Mouse (Mus musculus) MEL (cell line): ENCODE results near the gene Dstyk. TPM values are rescaled to one million over a fixed set of nuclear protein-coding genes. Genes with fewer than 3 reads are reported as not detected.
A peak's percentile ranks its signal among the peaks of the same experiment; 100 is the strongest.

Experiments
- DNase-seq: peaks from one replicate; pipeline ENCODE4 v3.0.0; 2011; ENCODE audit warnings: low read depth, low spot score
- H3K27ac ChIP-seq: 2 replicates; pipeline ENCODE4 v1.5.1; 2012; ENCODE audit warnings: low read depth, mild to moderate bottlenecking, control low read depth, low read length, moderate library complexity; ENCODE audit not compliant: control insufficient read depth
- H3K27me3 ChIP-seq, 2 experiments: fragments of 150-350 bp in 1 of 2; sonication (generic) in 1 of 2; 2 replicates each; pipeline ENCODE4 v1.6.1; 2012; ENCODE audit warnings: low read length in 2 of 2, mild to moderate bottlenecking in 2 of 2, improper control_type of control experiment in 1 of 2, moderate library complexity in 1 of 2; ENCODE audit not compliant: insufficient read depth in 2 of 2, control insufficient read depth in 1 of 2
- H3K36me3 ChIP-seq, 2 experiments: 2 replicates each; pipeline ENCODE4 v1.6.1; 2012 to 2014; ENCODE audit warnings: low read length in 2 of 2, improper control_type of control experiment in 1 of 2, inconsistent platforms in 1 of 2, mild to moderate bottlenecking in 1 of 2; ENCODE audit not compliant: insufficient read depth in 2 of 2, control insufficient read depth in 1 of 2
- H3K4me1 ChIP-seq, 2 experiments: fragments of 150-350 bp in 1 of 2; sonication (generic) in 1 of 2; 2 replicates each; pipeline ENCODE4 v1.6.1; 2012; ENCODE audit warnings: low read length in 2 of 2, improper control_type of control experiment in 1 of 2, mild to moderate bottlenecking in 1 of 2; ENCODE audit not compliant: insufficient read depth in 2 of 2, control insufficient read depth in 1 of 2
- H3K4me3 ChIP-seq, 2 experiments: fragments of 150-350 bp in 1 of 2; sonication (generic) in 1 of 2; 2 replicates each; pipeline ENCODE4 v1.5.1; 2012; ENCODE audit warnings: low read depth in 2 of 2, low read length in 2 of 2, mild to moderate bottlenecking in 2 of 2, moderate library complexity in 2 of 2, control low read depth in 1 of 2, improper control_type of control experiment in 1 of 2; ENCODE audit not compliant: control insufficient read depth in 1 of 2, insufficient read depth in 1 of 2
- H3K79me2 ChIP-seq: 2 replicates; pipeline ENCODE4 v1.6.1; 2012; ENCODE audit warnings: mild to moderate bottlenecking, low read length, moderate library complexity; ENCODE audit not compliant: control insufficient read depth, poor library complexity, insufficient read depth
- H3K9ac ChIP-seq: 2 replicates; pipeline ENCODE4 v1.6.1; 2012; ENCODE audit warnings: low read depth, mild to moderate bottlenecking, control low read depth, low read length, moderate library complexity; ENCODE audit not compliant: control insufficient read depth, poor library complexity, severe bottlenecking
- H3K9me3 ChIP-seq: fragments of 150-350 bp; sonication (generic); replicated peaks from 2 replicates; pipeline ENCODE4 v1.6.1; 2012; ENCODE audit warnings: mild to moderate bottlenecking, low read length, improper control_type of control experiment, moderate library complexity; ENCODE audit not compliant: insufficient read depth
- BHLHE40 ChIP-seq: IDR thresholded peaks from 2 replicates; pipeline ENCODE4 v1.6.1; 2012; ENCODE audit warnings: low read depth, mild to moderate bottlenecking, inconsistent platforms, low read length, improper control_type of control experiment, borderline replicate concordance
- CHD2 ChIP-seq: IDR thresholded peaks from 2 replicates; pipeline ENCODE4 v1.6.1; 2011; ENCODE audit warnings: low read length, improper control_type of control experiment
- E2F4 ChIP-seq: IDR thresholded peaks from 2 replicates; pipeline ENCODE4 v1.6.1; 2011; ENCODE audit warnings: low read depth, low read length, improper control_type of control experiment, borderline replicate concordance
- ELF1 ChIP-seq: IDR thresholded peaks from 2 replicates; pipeline ENCODE4 v1.6.1; 2014; ENCODE audit warnings: low read depth, mild to moderate bottlenecking, inconsistent platforms, low read length, improper control_type of control experiment, moderate library complexity
- EP300 ChIP-seq, 2 experiments: IDR thresholded peaks; 2 replicates each; pipeline ENCODE4 v1.6.1; 2011; ENCODE audit warnings: improper control_type of control experiment in 2 of 2, low read length in 2 of 2, low read depth in 1 of 2, mild to moderate bottlenecking in 1 of 2
- ETS1 ChIP-seq: IDR thresholded peaks from 2 replicates; pipeline ENCODE4 v1.6.1; 2012; ENCODE audit warnings: low read depth, mild to moderate bottlenecking, inconsistent platforms, low read length, improper control_type of control experiment, moderate library complexity
- GABPA ChIP-seq: IDR thresholded peaks from 2 replicates; pipeline ENCODE4 v1.6.1; 2012; ENCODE audit warnings: low read depth, mild to moderate bottlenecking, inconsistent platforms, low read length, improper control_type of control experiment, moderate library complexity
- HCFC1 ChIP-seq: IDR thresholded peaks from 2 replicates; pipeline ENCODE4 v1.6.1; 2012; ENCODE audit warnings: low read depth, mild to moderate bottlenecking, inconsistent platforms, low read length, improper control_type of control experiment, moderate library complexity
- JUND ChIP-seq: IDR thresholded peaks from 2 replicates; pipeline ENCODE4 v1.6.1; 2011; ENCODE audit warnings: low read depth, mild to moderate bottlenecking, improper control_type of control experiment, low read length
- KAT2A ChIP-seq: conservative IDR thresholded peaks from 2 replicates; pipeline ENCODE4 v1.6.1; 2012; ENCODE audit warnings: low read depth, low read length, improper control_type of control experiment, inconsistent platforms
- MAFK ChIP-seq: IDR thresholded peaks from 2 replicates; pipeline ENCODE4 v1.6.1; 2011; ENCODE audit warnings: low read depth, mild to moderate bottlenecking, low read length, improper control_type of control experiment, borderline replicate concordance
- MAX ChIP-seq: IDR thresholded peaks from 2 replicates; pipeline ENCODE4 v1.6.1; 2011; ENCODE audit warnings: low read length, improper control_type of control experiment
- MEF2A ChIP-seq: IDR thresholded peaks from 2 replicates; pipeline ENCODE4 v1.6.1; 2014; ENCODE audit warnings: low read depth, mild to moderate bottlenecking, inconsistent platforms, low read length, improper control_type of control experiment; ENCODE audit not compliant: poor library complexity, insufficient replicate concordance, severe bottlenecking; ENCODE audit errors: extremely low read depth
- NELFE ChIP-seq: IDR thresholded peaks from 2 replicates; pipeline ENCODE4 v1.6.1; 2011; ENCODE audit warnings: low read depth, low read length, improper control_type of control experiment
- POLR2A ChIP-seq, 2 experiments: IDR thresholded peaks; 2 replicates each; pipeline ENCODE4 v1.6.1; 2011 to 2012; ENCODE audit warnings: low read length in 2 of 2, mild to moderate bottlenecking in 2 of 2, control low read depth in 1 of 2, improper control_type of control experiment in 1 of 2, low read depth in 1 of 2, moderate library complexity in 1 of 2; ENCODE audit not compliant: control insufficient read depth in 1 of 2, insufficient read depth in 1 of 2, poor library complexity in 1 of 2
- POLR2AphosphoS2 ChIP-seq: IDR thresholded peaks from 2 replicates; pipeline ENCODE4 v1.6.1; 2011; ENCODE audit warnings: low read length, improper control_type of control experiment
- POLR2AphosphoS5 ChIP-seq: IDR thresholded peaks from 2 replicates; pipeline ENCODE4 v1.6.1; 2012; ENCODE audit warnings: low read depth, borderline replicate concordance, mild to moderate bottlenecking, inconsistent platforms, low read length, moderate library complexity, mixed read lengths
- RAD21 ChIP-seq: IDR thresholded peaks from 2 replicates; pipeline ENCODE4 v1.6.1; 2011; ENCODE audit warnings: mild to moderate bottlenecking, low read depth, low read length, improper control_type of control experiment
- RCOR1 ChIP-seq: IDR thresholded peaks from 2 replicates; pipeline ENCODE4 v1.6.1; 2012; ENCODE audit warnings: low read depth, mild to moderate bottlenecking, inconsistent platforms, low read length, improper control_type of control experiment
- SIN3A ChIP-seq: IDR thresholded peaks from 2 replicates; pipeline ENCODE4 v1.6.1; 2012; ENCODE audit warnings: low read length, improper control_type of control experiment, inconsistent platforms
- TAL1 ChIP-seq: IDR thresholded peaks from 2 replicates; pipeline ENCODE4 v1.6.1; 2012; ENCODE audit warnings: mild to moderate bottlenecking, inconsistent platforms, low read length, moderate library complexity, mixed read lengths
- TBP ChIP-seq: IDR thresholded peaks from 2 replicates; pipeline ENCODE4 v1.8.0; 2011; ENCODE audit warnings: low read depth, low read length, improper control_type of control experiment
- TCF12 ChIP-seq: IDR thresholded peaks from 2 replicates; pipeline ENCODE4 v1.6.1; 2014; ENCODE audit warnings: low read depth, mild to moderate bottlenecking, inconsistent platforms, low read length, improper control_type of control experiment, moderate library complexity
- UBTF ChIP-seq: IDR thresholded peaks from 2 replicates; pipeline ENCODE4 v1.6.1; 2012; ENCODE audit warnings: low read depth, mild to moderate bottlenecking, inconsistent platforms, low read length, improper control_type of control experiment, moderate library complexity, borderline replicate concordance; ENCODE audit not compliant: insufficient read depth
- USF1 ChIP-seq: IDR thresholded peaks from 2 replicates; pipeline ENCODE4 v1.6.1; 2014; ENCODE audit warnings: low read depth, mild to moderate bottlenecking, inconsistent platforms, low read length, improper control_type of control experiment, moderate library complexity
- USF2 ChIP-seq, 2 experiments: IDR thresholded peaks; 2 replicates each; pipeline ENCODE4 v1.6.1; 2011 to 2012; ENCODE audit warnings: improper control_type of control experiment in 2 of 2, low read length in 2 of 2, borderline replicate concordance in 1 of 2, inconsistent platforms in 1 of 2, low read depth in 1 of 2, mild to moderate bottlenecking in 1 of 2; ENCODE audit not compliant: insufficient read depth in 1 of 2
- ZC3H11A ChIP-seq: IDR thresholded peaks from 2 replicates; pipeline ENCODE4 v1.6.1; 2012; ENCODE audit warnings: low read depth, mild to moderate bottlenecking, inconsistent platforms, low read length, improper control_type of control experiment
- ZKSCAN1 ChIP-seq: IDR thresholded peaks from 2 replicates; pipeline ENCODE4 v1.6.1; 2012; ENCODE audit warnings: low read depth, mild to moderate bottlenecking, inconsistent platforms, low read length, improper control_type of control experiment, moderate library complexity
- ZMIZ1 ChIP-seq: IDR thresholded peaks from 2 replicates; pipeline ENCODE4 v1.6.1; 2012; ENCODE audit warnings: low read depth, mild to moderate bottlenecking, inconsistent platforms, low read length, improper control_type of control experiment, moderate library complexity
- ZNF384 ChIP-seq: IDR thresholded peaks from 2 replicates; pipeline ENCODE4 v1.6.1; 2012; ENCODE audit warnings: low read depth, mild to moderate bottlenecking, inconsistent platforms, low read length, improper control_type of control experiment
- polyA plus RNA-seq, 2 experiments: library from polyadenylated mRNA; stranded (reverse) in 1 of 2; unstranded in 1 of 2; fragments of >175 nt in 1 of 2; fragments of >200 nt in 1 of 2; gene quantifications; 2 replicates each; pipeline versions ENCODE4 v1.2.1 to v1.2.4; 2012; ENCODE audit warnings: low replicate concordance in 2 of 2, low read depth in 1 of 2; ENCODE audit not compliant: insufficient read length in 2 of 2, insufficient read depth in 1 of 2, missing spikeins in 1 of 2
- total RNA-seq: library from RNA; depleted of rRNA; stranded (reverse); fragments of 300-350 nt; gene quantifications from 2 replicates; pipeline ENCODE4 v1.2.3, GENCODE M21; 2012

The Dstyk gene
- total and polyA plus RNA-seq, 3 experiments, result 2.4 to 4.5 TPM; not detected in 1

- TF ChIP-seq ZMIZ1, result peak; percentile 77; the same call in 1 of the 2 replicates
- TF ChIP-seq RAD21, result peak; percentile 91
- TF ChIP-seq USF1, result peak; percentile 75; the same call in 1 of the 2 replicates
- 0 out of 2 replicates have a peak, but pooled peaks have one; percentile 42 for TF ChIP-seq ZNF384
Measured at GRCm38 (mm10) chr1:132367692-132368506, 49.5 kb upstream of the Dstyk start (continued).

- DNase-seq, result peak; percentile 85
- H3K79me2 ChIP-seq, result no peaks in the 10 kb centered on the region
- no peaks in the 10 kb centered on the region for H3K9me3 ChIP-seq
- TF ChIP-seq EP300 (IDR thresholded peaks at IDR 0.05; ENCODE audit: low read depth in 1 of 2, low read length in 2 of 2) (peak in 1 of 2 experiments; percentile 63; a peak in 2 of 4 replicates), POLR2AphosphoS5 (no peak), KAT2A (no peak), TCF12 (no peak), ELF1 (peak; percentile 57), BHLHE40 (no peak), UBTF (no peak), E2F4 (0 out of 2 replicates have a peak, but pooled peaks have one; percentile 59), MAFK (no peak), TBP (0 out of 2 replicates have a peak, but pooled peaks have one; percentile 22), MAX (0 out of 2 replicates have a peak, but pooled peaks have one; percentile 36), JUND (no peak), USF2 (IDR thresholded peaks at IDR 0.05; ENCODE audit: borderline replicate concordance in 1 of 2, insufficient read depth in 1 of 2, low read depth in 1 of 2, low read length in 2 of 2) (no peak), POLR2AphosphoS2 (no peak), GABPA (no peak), POLR2A (IDR thresholded peaks at IDR 0.05; ENCODE audit: control insufficient read depth in 1 of 2, insufficient read depth in 1 of 2, low read depth in 1 of 2, low read length in 2 of 2, poor library complexity in 1 of 2) (peak in 1 of 2 experiments; percentile 29; a peak in 1 of 4 replicates), HCFC1 (peak; percentile 36; the same call in 1 of the 2 replicates), CHD2 (no peak), ZMIZ1 (no peak), ETS1 (0 out of 2 replicates have a peak, but pooled peaks have one; percentile 5), TAL1 (0 out of 2 replicates have a peak, but pooled peaks have one; percentile 7), ZKSCAN1 (no peak), ZNF384 (no peak), MEF2A (no peak), USF1 (no peak), SIN3A (0 out of 2 replicates have a peak, but pooled peaks have one; percentile 48), RCOR1 (0 out of 2 replicates have a peak, but pooled peaks have one; percentile 37), ZC3H11A (no peak), NELFE (peak; percentile 18; the same call in 1 of the 2 replicates), RAD21 (no peak)
- H3K36me3 ChIP-seq, result peaks cover 0 to 37% of the 10 kb centered on the region in 2 experiments; a peak in 2 of 4 replicates
- no peak overlapping the region for H3K4me3 ChIP-seq
- H3K27me3 ChIP-seq, result no peaks in the 10 kb centered on the region
- H3K4me1 ChIP-seq, result peaks cover 16 to 50% of the 10 kb centered on the region in 2 experiments
- H3K27ac ChIP-seq, result peak overlapping the region; percentile 77
- H3K9ac ChIP-seq, result peak overlapping the region; percentile 56
Measured at GRCm38 (mm10) chr1:132370681-132371173, 46.6 kb upstream of the Dstyk start.
